Comparison of ENCODE assay signal across 26 mouse cellular contexts in genomic region chr19:11690839-11691238, GRCm38 (mm10). TPM values are rescaled to one million over a fixed set of nuclear protein-coding genes. Genes with fewer than 3 reads are reported as not detected.
DNase-seq lines count a peak whose midpoint lies in the region; TF ChIP-seq lines count a peak whose summit lies in the region.
"Had no signal": no experiment of that assay in that cellular context is flagged by ENCODE, and none has a peak within 500 bp of the region (broad histone marks: within the 10 kb centered on the region; RNA-seq: fewer than 3 reads in every experiment).

Oosp1 (minus strand) TSS chr19:11691150.

- H3K79me2 ChIP-seq in CH12.LX (replicated peaks; ENCODE audit: control insufficient read depth, extremely low read depth, insufficient read depth, poor library complexity, severe bottlenecking): no peaks in the 10 kb centered on the region

- H3K9me3 ChIP-seq in CH12.LX (replicated peaks; ENCODE audit: low read length): no peaks in the 10 kb centered on the region
- H3K9me3 ChIP-seq: embryonic facial prominence, embryonic 12.5 days; forebrain, embryonic 15.5 days; heart, embryonic 12.5 days; hindbrain, embryonic 10.5 days had no signal

- H3K27me3 ChIP-seq in thymus, adult 2 months (ENCODE audit: control insufficient read depth, insufficient read depth, low read length): no peaks in the 10 kb centered on the region
- no peaks in the 10 kb centered on the region for H3K27me3 ChIP-seq in CH12.LX (replicated peaks)
- no peaks in the 10 kb centered on the region for H3K27me3 ChIP-seq in splenic B cell, adult 2 months (ENCODE audit: control insufficient read depth, insufficient read depth, low read length, poor library complexity, severe bottlenecking)
- H3K27me3 ChIP-seq: embryonic facial prominence, embryonic 12.5 days; forebrain, embryonic 15.5 days; heart, embryonic 12.5 days; Patski had no signal

- H3K4me1 ChIP-seq in thymus, adult 2 months (replicated peaks; ENCODE audit: control insufficient read depth, insufficient read depth, low read length): 0 out of 2 replicates have a peak, but pooled peaks cover 4% of the 10 kb centered on the region
- peaks cover 3 to 43% of the 10 kb centered on the region in 2 experiments for H3K4me1 ChIP-seq in CH12.LX (ENCODE audit: control insufficient read depth in 1 of 2, insufficient read depth in 2 of 2)
- H3K4me1 ChIP-seq: embryonic facial prominence, embryonic 12.5 days; forebrain, embryonic 15.5 days; heart, embryonic 12.5 days; hindbrain, embryonic 10.5 days had no signal

- no peak for TF ChIP-seq POLR2A in thymus, adult 2 months (IDR thresholded peaks at IDR 0.05; ENCODE audit: control insufficient read depth, extremely low read depth, insufficient read depth, low read length, poor library complexity)
- peak; percentile 64 for TF ChIP-seq POLR2A in CH12.LX (IDR thresholded peaks at IDR 0.05; ENCODE audit: low read depth, low read length)

- H3K4me3 ChIP-seq in thymus, adult 2 months (ENCODE audit: control insufficient read depth, insufficient read depth, low read length): no peak within 1 kb of the TSS
- H3K4me3 ChIP-seq in CH12.LX (replicated peaks in 1 of 3; ENCODE audit: low read depth in 2 of 3, low read length in 2 of 3, poor library complexity in 1 of 3): peak within 1 kb of the TSS; percentile 26 to 53 (median 52)
- H3K4me3 ChIP-seq: embryonic facial prominence, embryonic 12.5 days; forebrain, embryonic 15.5 days; heart, embryonic 12.5 days; hindbrain, embryonic 10.5 days had no signal

- no peaks in the 10 kb centered on the region for H3K36me3 ChIP-seq in thymus, adult 2 months (ENCODE audit: control insufficient read depth, insufficient read depth, low read length)
- H3K36me3 ChIP-seq in CH12.LX (replicated peaks in 1 of 2; ENCODE audit: control insufficient read depth in 1 of 2, insufficient read depth in 1 of 2, low read length in 1 of 2): peaks cover 0 to 21% of the 10 kb centered on the region in 2 experiments
- no peaks in the 10 kb centered on the region for H3K36me3 ChIP-seq in splenic B cell, adult 2 months (ENCODE audit: control insufficient read depth, insufficient read depth, low read length, poor library complexity, severe bottlenecking)
- H3K36me3 ChIP-seq: embryonic facial prominence, embryonic 12.5 days; forebrain, embryonic 15.5 days; heart, embryonic 12.5 days; hindbrain, embryonic 10.5 days had no signal

- H3K4me2 ChIP-seq in CH12.LX (ENCODE audit: insufficient read depth, low read depth, poor library complexity, severe bottlenecking): peak within 1 kb of the TSS; percentile 66
- H3K4me2 ChIP-seq: embryonic facial prominence, embryonic 12.5 days; forebrain, embryonic 15.5 days; heart, embryonic 12.5 days; hindbrain, embryonic 14.5 days had no signal

- H3K9ac ChIP-seq in CH12.LX (ENCODE audit: insufficient read depth, low read depth): peak within 1 kb of the TSS; percentile 80
- H3K9ac ChIP-seq: embryonic facial prominence, embryonic 12.5 days; forebrain, embryonic 15.5 days; heart, embryonic 12.5 days; hindbrain, embryonic 14.5 days had no signal

- dilution Hi-C loops in CH12.LX (cut with MboI; ENCODE audit: extremely low pct_ligation_motif_present, extremely low pct_unique_long_range_greater_than_20kb, low sequenced_read_pairs): no loop called here

- TF ChIP-seq RAD21 in CH12.LX (IDR thresholded peaks at IDR 0.05; ENCODE audit: low read depth, low read length): no peak

- DNase-seq in thymus, adult 2 months: peak; percentile 2
- DNase-seq in thymus, adult 18-20 months: no peak
- DNase-seq in CH12.LX (ENCODE audit: extremely low read depth) (peak; percentile 83), MN1 (ENCODE audit: low spot score) (no peak)
- DNase-seq in splenic B cell, adult 2 months (ENCODE audit: low read depth, low spot score): peak; percentile 71
- DNase-seq in thymus, postnatal 4 days: peak; percentile 7
- no peak for DNase-seq in cerebellum, postnatal 25 days
- no peak for DNase-seq in cerebellum, adult 8-10 months
- DNase-seq: adrenal gland, postnatal 14 days; cerebellum, adult 18-20 months; cerebellum, postnatal 10 days; gastrocnemius, postnatal 14 days had no signal

- in situ Hi-C loops in CH12.LX (cut with MboI; ENCODE audit: low pct_ligation_motif_present, low pct_unique_long_range_greater_than_20kb, low sequenced_read_pairs): loop anchor here (10.0 kb wide), 1 partner anchor 76 kb away; no protein-coding TSS in a partner anchor

- TF ChIP-seq EP300 in CH12.LX (IDR thresholded peaks at IDR 0.05; ENCODE audit: low read length): peak; percentile 65

- TF ChIP-seq CTCF in thymus, adult 2 months (IDR thresholded peaks at IDR 0.05; ENCODE audit: borderline replicate concordance, control insufficient read depth, extremely low read depth, insufficient read depth, low read length, poor library complexity): no peak
- no peak; a peak in 1 of 4 replicates for TF ChIP-seq CTCF in CH12.LX (conservative IDR thresholded peaks at IDR 0.05 in 1 of 2, IDR thresholded peaks at IDR 0.05 in 1 of 2; ENCODE audit: low read depth in 2 of 2, low read length in 2 of 2)

- WGBS in thymus, adult 2 months: 17% methylated on average over 5 of the region's 5 CpGs

- no peak within 1 kb of the TSS for H3K27ac ChIP-seq in thymus, adult 2 months (ENCODE audit: control insufficient read depth, insufficient read depth, low read length)
- H3K27ac ChIP-seq in CH12.LX (ENCODE audit: insufficient read depth, low read depth): peak within 1 kb of the TSS; percentile 79
- H3K27ac ChIP-seq: embryonic facial prominence, embryonic 12.5 days; forebrain, embryonic 15.5 days; hindbrain, embryonic 10.5 days; hindbrain, embryonic 14.5 days had no signal

TF ChIP-seq in CH12.LX, 34 proteins besides CTCF, POLR2A, EP300 and RAD21:
- TF ChIP-seq KAT2A (IDR thresholded peaks at IDR 0.05; ENCODE audit: insufficient replicate concordance, low read length) (no peak), ZNF384 (IDR thresholded peaks at IDR 0.05; ENCODE audit: low read depth, low read length) (peak; percentile 42; the same call in 1 of the 2 replicates), USF2 (conservative IDR thresholded peaks at IDR 0.05; ENCODE audit: low read depth, low read length) (peak; percentile 18; the same call in 1 of the 2 replicates), USF1 (IDR thresholded peaks at IDR 0.05; ENCODE audit: low read depth, low read length) (no peak), ZMIZ1 (IDR thresholded peaks at IDR 0.05; ENCODE audit: low read depth, low read length) (no peak), MAX (IDR thresholded peaks at IDR 0.05; ENCODE audit: low read length) (peak; percentile 55; the same call in 1 of the 2 replicates), IRF4 (IDR thresholded peaks at IDR 0.05; ENCODE audit: low read depth, low read length) (peak; percentile 78), E2F4 (IDR thresholded peaks at IDR 0.05; ENCODE audit: insufficient replicate concordance, low read depth, low read length) (no peak), NRF1 (IDR thresholded peaks at IDR 0.05; ENCODE audit: low read depth, low read length) (no peak), SIN3A (IDR thresholded peaks at IDR 0.05; ENCODE audit: low read length) (peak; percentile 48), BHLHE40 (IDR thresholded peaks at IDR 0.05; ENCODE audit: low read depth, low read length) (peak; percentile 63), TBP (conservative IDR thresholded peaks at IDR 0.05; ENCODE audit: low read depth, low read length) (peak; percentile 88), ETS1 (conservative IDR thresholded peaks at IDR 0.05; ENCODE audit: low read depth, low read length) (peak; percentile 52; the same call in 1 of the 2 replicates), MYC (IDR thresholded peaks at IDR 0.05; ENCODE audit: low read depth, low read length) (peak; percentile 75; the same call in 1 of the 2 replicates), CHD1 (IDR thresholded peaks at IDR 0.05; ENCODE audit: low read depth, low read length) (peak; percentile 38; the same call in 1 of the 2 replicates), RCOR1 (conservative IDR thresholded peaks at IDR 0.05; ENCODE audit: low read depth, low read length) (no peak), JUND (conservative IDR thresholded peaks at IDR 0.05; ENCODE audit: low read depth, low read length) (no peak), MEF2A (IDR thresholded peaks at IDR 0.05; ENCODE audit: borderline replicate concordance, low read depth, low read length) (peak; percentile 54; the same call in 1 of the 2 replicates), TCF12 (IDR thresholded peaks at IDR 0.05; ENCODE audit: low read depth, low read length) (peak; percentile 52; the same call in 1 of the 2 replicates), MXI1 (IDR thresholded peaks at IDR 0.05; ENCODE audit: low read depth, low read length) (no peak), ELF1 (IDR thresholded peaks at IDR 0.05; ENCODE audit: low read depth, low read length) (0 out of 2 replicates have a peak, but pooled peaks have one; percentile 43), POLR2AphosphoS2 (IDR thresholded peaks at IDR 0.05; ENCODE audit: low read depth, low read length) (no peak)
TF ChIP-seq in CH12.LX: peak in this region for 13.

RNA-seq across cellular contexts. Expression of gene Oosp1, which starts in this region (rescaled TPM):
- polyA plus RNA-seq in thymus, adult 2 months (2012; rRNA removed): 0.11 and 0.84 TPM in 2 replicates
- total RNA-seq in CH12.LX (2012; rRNA removed): 43.9 and 49.5 TPM in 2 replicates
- total RNA-seq in CH12.LX (2014; rRNA removed): 116 and 125 TPM in 2 replicates
- polyA plus RNA-seq in CH12.LX (2012; ENCODE audit: insufficient read length, low read depth): 45.9 and 58.6 TPM in 2 replicates
- total RNA-seq: gastrocnemius, postnatal 14 days; heart, adult 8-10 months; heart, postnatal 25 days; MEL had no signal
- polyA plus RNA-seq: activated CD4-positive, CD25-positive, alpha-beta regulatory T cell, adult 4 months; C2C12; embryonic facial prominence, embryonic 12.5 days; forebrain, embryonic 11.5 days; forebrain, embryonic 15.5 days; gonadal fat pad, adult 2 months; heart, embryonic 12.5 days; heart, embryonic 16.5 days; hindbrain, embryonic 10.5 days; hindbrain, embryonic 14.5 days; Patski had no signal

Comparison
In these comparisons a context has a peak if more than half of its experiments do, and no peak if none do; other contexts are left out.
1. RNA of gene Oosp1 (polyA plus RNA-seq): 45.9 to 58.6 TPM in CH12.LX; 0.11 to 0.84 TPM in thymus, adult 2 months; every median in the first group is over 10 times any median in the second.
2. DNase-seq: peak in CH12.LX (single experiment), splenic B cell, adult 2 months (single experiment) and thymus, postnatal 4 days (single experiment); none in thymus, adult 18-20 months (0 of 2), cerebellum, postnatal 25 days (0 of 2), cerebellum, adult 8-10 months (single experiment) and MN1 (single experiment).
3. Peak in DNase-seq in thymus, adult 2 months; RNA of the gene not detected or under 1 TPM.